Mouse (Mus musculus) hindbrain, embryonic 10.5 days (tissue): ENCODE results near the gene Hcrtr2. TPM values are rescaled to one million over a fixed set of nuclear protein-coding genes. Genes with fewer than 3 reads are reported as not detected.

Experiments
- DNase-seq: peaks from one replicate; pipeline ENCODE4 v3.0.0-alpha.2; 2017; ENCODE audit warnings: low spot score
- H3K27ac ChIP-seq: fragments of 300-500 bp; sonication (generic); 2 replicates; pipeline ENCODE4 v1.5.1; 2016; ENCODE audit warnings: mild to moderate bottlenecking, moderate library complexity
- H3K27me3 ChIP-seq: fragments of 300-500 bp; sonication (generic); 2 replicates; pipeline ENCODE4 v1.6.1; 2016; ENCODE audit warnings: mild to moderate bottlenecking; ENCODE audit not compliant: poor library complexity, insufficient read depth, severe bottlenecking
- H3K36me3 ChIP-seq: fragments of 300-500 bp; sonication (generic); 2 replicates; pipeline ENCODE4 v1.6.1; 2016; ENCODE audit warnings: mild to moderate bottlenecking, moderate library complexity
- H3K4me1 ChIP-seq: fragments of 300-500 bp; sonication (generic); replicated peaks from 2 replicates; pipeline ENCODE4 v1.6.1; 2016; ENCODE audit warnings: mild to moderate bottlenecking
- H3K4me3 ChIP-seq: fragments of 300-500 bp; sonication (generic); 2 replicates; pipeline ENCODE4 v1.5.1; 2016; ENCODE audit warnings: mild to moderate bottlenecking, moderate library complexity
- H3K9me3 ChIP-seq: fragments of 300-500 bp; sonication (generic); 2 replicates; pipeline ENCODE4 v1.6.1; 2016; ENCODE audit warnings: mild to moderate bottlenecking, moderate library complexity
- WGBS: fragments of 180-500 bp; shearing (Covaris S2); methylation state at CpG from one replicate; pipeline ENCODE4 v1.1.7; 2016; 5-methylcytosine and 5-hydroxymethylcytosine counted together
- polyA plus RNA-seq: library from polyadenylated mRNA; unstranded; fragments of >200 nt; fragmentation: Nextera tagmentation; extraction: Ambion mirVana; gene quantifications from 2 replicates; pipeline ENCODE4 v1.2.1, GENCODE M21; 2016

Gene Hcrtr2
- polyA plus RNA-seq, 1 experiment from 2014 or later = 0.39 TPM

DNA sequence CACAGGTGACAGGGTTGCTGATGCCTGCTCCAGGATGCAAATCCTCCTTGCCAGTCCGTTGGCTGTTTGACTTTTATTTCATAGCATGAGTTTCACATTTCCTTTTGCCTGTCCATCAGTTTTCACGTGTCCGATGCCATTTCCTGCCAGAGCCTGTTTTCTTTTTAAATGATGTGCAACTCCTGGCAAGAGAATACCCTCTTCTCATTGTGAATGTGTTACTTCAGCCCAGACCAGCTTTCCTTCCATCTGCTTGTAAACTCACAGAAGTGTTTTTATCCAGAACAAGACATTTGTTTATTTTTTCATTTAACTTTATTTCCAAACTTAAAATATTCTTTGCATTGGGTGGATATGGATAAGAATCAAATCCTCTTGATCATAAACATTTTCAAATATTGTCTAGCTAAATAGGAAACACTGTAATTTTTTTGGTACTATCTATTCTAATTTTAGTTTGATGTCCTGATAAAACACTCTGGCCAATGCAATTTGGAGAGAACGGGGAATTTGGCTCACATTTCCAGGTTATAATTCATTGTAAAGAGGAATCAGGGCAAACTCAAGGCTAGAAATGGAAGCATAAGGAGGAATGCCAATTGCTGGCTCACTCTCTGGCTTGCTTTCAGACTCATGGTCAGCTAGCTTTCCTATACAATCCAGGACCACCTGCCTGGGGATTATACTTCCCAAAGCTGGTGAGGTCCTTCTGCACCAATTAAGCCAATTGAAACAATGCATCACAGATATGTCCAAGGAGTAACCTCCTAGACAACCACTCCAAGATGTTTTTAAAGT is 106.3 kb downstream of the Hcrtr2 start:
- no peak for DNase-seq
- 78% methylated on average over 4 of the region's 4 CpGs for WGBS

DNA sequence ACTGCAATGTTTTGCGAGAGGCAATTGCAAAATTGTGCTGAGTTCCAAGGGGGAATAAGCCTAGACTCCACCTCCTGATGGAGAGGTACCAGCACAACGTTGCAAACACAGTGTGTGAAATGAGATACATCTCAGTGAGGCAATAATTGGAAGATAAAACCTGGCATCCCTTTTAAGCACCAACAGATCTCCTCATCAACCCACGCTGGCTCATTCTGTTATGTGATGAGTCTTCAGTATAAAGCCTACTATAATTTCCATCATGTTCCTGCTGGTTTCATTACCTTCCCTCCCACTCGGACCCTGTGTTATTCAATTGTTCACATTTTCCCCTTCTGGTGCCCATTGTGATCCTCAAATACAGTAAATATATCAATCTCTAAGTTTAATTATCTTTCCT is 109.0 kb downstream of the Hcrtr2 start:
- no peaks in the 10 kb centered on the region for H3K27me3 ChIP-seq
- H3K36me3 ChIP-seq = no peaks in the 10 kb centered on the region
- no peak overlapping the region for H3K4me3 ChIP-seq
- no peaks in the 10 kb centered on the region for H3K4me1 ChIP-seq
- WGBS = 81% methylated on average over 4 of the region's 4 CpGs
- H3K9me3 ChIP-seq = no peaks in the 10 kb centered on the region
- no peak overlapping the region for H3K27ac ChIP-seq
- no peak for DNase-seq

More for the DNA sequence above, 106.3 kb downstream of the Hcrtr2 start:
- H3K4me3 ChIP-seq = no peak overlapping the region
- no peaks in the 10 kb centered on the region for H3K9me3 ChIP-seq
- no peak overlapping the region for H3K27ac ChIP-seq
- no peaks in the 10 kb centered on the region for H3K4me1 ChIP-seq
- H3K27me3 ChIP-seq = no peaks in the 10 kb centered on the region
- no peaks in the 10 kb centered on the region for H3K36me3 ChIP-seq

GRCm38 (mm10) chr9:76213557-76213956 is 110.1 kb downstream of the Hcrtr2 start, which contains the start of gene Gfral:
TSS of gene Gfral (minus strand) at chr9:76213657.
- no peak within 1 kb of the TSS for H3K27ac ChIP-seq
- H3K4me1 ChIP-seq = no peaks in the 10 kb centered on the region
- H3K27me3 ChIP-seq = no peaks in the 10 kb centered on the region
- H3K36me3 ChIP-seq = no peaks in the 10 kb centered on the region
- 86% methylated on average over 2 of the region's 2 CpGs for WGBS
- no peak within 1 kb of the TSS for H3K4me3 ChIP-seq
- no peak for DNase-seq
- no peaks in the 10 kb centered on the region for H3K9me3 ChIP-seq

- WGBS = 87% methylated on average over 4 of the region's 4 CpGs
- Histone ChIP-seq H3K4me3 (no peak overlapping the region), H3K4me1 (no peaks in the 10 kb centered on the region), H3K27ac (no peak overlapping the region), H3K36me3 (no peaks in the 10 kb centered on the region), H3K27me3 (no peaks in the 10 kb centered on the region), H3K9me3 (no peaks in the 10 kb centered on the region)
- no peak for DNase-seq
Measured at GRCm38 (mm10) chr9:76196917-76197316, 126.7 kb downstream of the Hcrtr2 start.

- Histone ChIP-seq H3K27ac (no peak overlapping the region), H3K36me3 (no peaks in the 10 kb centered on the region), H3K4me1 (no peaks in the 10 kb centered on the region; the same call in 1 of the 2 replicates), H3K27me3 (no peaks in the 10 kb centered on the region), H3K9me3 (no peaks in the 10 kb centered on the region), H3K4me3 (no peak overlapping the region)
- no peak for DNase-seq
Measured at GRCm38 (mm10) chr9:76179221-76179620, 144.4 kb downstream of the Hcrtr2 start.

Other genes starting within 250 kb of the Hcrtr2 start
- gene Gfral, start 110.2 kb downstream of the Hcrtr2 start, polyA plus RNA-seq = not detected in 2 replicates
- gene Fam83b, start 243.3 kb upstream of the Hcrtr2 start, polyA plus RNA-seq = 0.10 and 0.47 TPM in 2 replicates